In the genomic region with DNA sequence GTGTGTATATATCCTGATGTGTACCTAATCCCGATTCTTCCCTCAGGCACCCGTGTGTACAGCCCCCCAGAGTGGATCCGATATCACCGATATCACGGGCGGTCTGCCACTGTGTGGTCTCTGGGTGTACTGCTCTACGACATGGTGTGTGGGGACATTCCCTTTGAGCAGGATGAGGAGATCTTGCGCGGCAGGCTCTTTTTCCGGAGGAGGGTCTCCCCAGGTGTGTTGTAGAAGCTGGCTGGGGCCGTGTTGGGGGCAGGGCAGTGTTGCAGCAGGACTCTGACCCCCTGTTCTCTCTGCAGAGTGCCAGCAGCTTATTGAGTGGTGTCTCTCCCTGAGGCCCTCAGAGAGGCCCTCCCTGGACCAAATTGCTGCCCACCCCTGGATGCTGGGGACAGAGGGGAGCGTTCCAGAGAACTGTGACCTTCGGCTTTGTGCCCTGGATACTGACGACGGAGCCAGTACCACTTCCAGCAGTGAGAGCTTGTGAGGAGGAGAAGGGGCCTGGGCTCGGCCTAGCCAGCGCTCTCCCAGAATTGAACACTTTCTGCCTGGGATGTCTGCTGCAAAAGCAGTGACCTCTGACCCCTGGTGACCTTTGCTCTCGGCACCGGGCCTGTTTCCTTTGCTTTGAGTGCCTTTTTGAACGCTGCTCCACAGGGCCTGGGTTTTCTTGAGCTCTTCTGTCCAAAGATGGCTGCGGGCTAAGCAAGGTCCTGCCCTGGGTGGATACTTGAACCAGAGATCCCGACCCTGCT, we compare ENCODE assay signal across 8 mouse cellular contexts. TPM values are rescaled to one million over a fixed set of nuclear protein-coding genes. Genes with fewer than 3 reads are reported as not detected.
DNase-seq lines count a peak whose midpoint lies in the region.

No protein-coding gene starts in this region.

- peak; percentile 56 to 59 for DNase-seq in layer of hippocampus, adult 8-10 months (ENCODE audit: low spot score in 2 of 2)
- no peak for DNase-seq in layer of hippocampus, adult 9-10 months (ENCODE audit: low spot score)
- peak; percentile 67 for DNase-seq in adrenal gland, adult 8-10 months
- no peak for DNase-seq in forebrain, embryonic 10.5 days (ENCODE audit: extremely low spot score, low spot score)
- peak; percentile 83 for DNase-seq in kidney, adult 18-20 months
- peak; percentile 47 for DNase-seq in lung, postnatal 36 days
- DNase-seq in spleen, adult 12 weeks (ENCODE audit: low spot score) = no peak
- DNase-seq in T-cell, adult 2 months (ENCODE audit: low spot score) = no peak

- H3K9me3 ChIP-seq in forebrain, embryonic 10.5 days = no peaks in the 10 kb centered on the region; the same call in 1 of the 2 replicates

- peaks cover 74% of the 10 kb centered on the region for H3K4me1 ChIP-seq in forebrain, embryonic 10.5 days

- peak overlapping the region; percentile 69 for H3K4me3 ChIP-seq in forebrain, embryonic 10.5 days

- H3K27me3 ChIP-seq in forebrain, embryonic 10.5 days (ENCODE audit: poor library complexity, severe bottlenecking) = peaks cover 8% of the 10 kb centered on the region

- peak overlapping the region; percentile 96 for H3K27ac ChIP-seq in forebrain, embryonic 10.5 days

- 54% methylated on average over 22 of the region's 22 CpGs for WGBS in forebrain, embryonic 10.5 days

- H3K36me3 ChIP-seq in forebrain, embryonic 10.5 days (replicated peaks) = peaks cover 47% of the 10 kb centered on the region

RNA-seq across cellular contexts. Expression of a gene that starts 2.5 kb away (rescaled TPM):
- 10 to 100 TPM; 32.4 to 44.2 (median 38.4) TPM for total RNA-seq in layer of hippocampus, adult 8-10 months (2022)
- 100 to 1,000 TPM in 1 of 4 experiments, 10 to 100 TPM in 3; 62.7 to 164 (median 75.8) TPM for total RNA-seq in adrenal gland, adult 8-10 months (2022)
- 40.3 and 43.6 TPM in 2 replicates for polyA plus RNA-seq in forebrain, embryonic 10.5 days (2016; fragmentation: Nextera tagmentation; extraction: Ambion mirVana)

RNA-seq across cellular contexts. Expression of a gene that starts 45.0 kb away (rescaled TPM):
- 10 to 100 TPM; 15.0 to 35.2 (median 26.0) TPM for total RNA-seq in layer of hippocampus, adult 8-10 months (2022)
- 10 to 100 TPM; 40.3 to 51.5 (median 49.2) TPM for total RNA-seq in adrenal gland, adult 8-10 months (2022)
- polyA plus RNA-seq in forebrain, embryonic 10.5 days (2016; fragmentation: Nextera tagmentation; extraction: Ambion mirVana) = 96.5 and 103 TPM in 2 replicates

RNA-seq across cellular contexts. Expression of a gene that starts 45.3 kb away (rescaled TPM):
- 10 to 100 TPM; 11.3 to 16.7 (median 14.3) TPM for total RNA-seq in layer of hippocampus, adult 8-10 months (2022)
- total RNA-seq in adrenal gland, adult 8-10 months (2022) = 10 to 100 TPM; 19.3 to 22.3 (median 20.3) TPM
- polyA plus RNA-seq in forebrain, embryonic 10.5 days (2016; fragmentation: Nextera tagmentation; extraction: Ambion mirVana) = 10.6 and 11.4 TPM in 2 replicates

Comparison
In these comparisons a context has a peak if more than half of its experiments do, and no peak if none do; other contexts are left out.
1. DNase-seq: peak in layer of hippocampus, adult 8-10 months (2 of 2), adrenal gland, adult 8-10 months (single experiment), kidney, adult 18-20 months (single experiment) and lung, postnatal 36 days (single experiment); none in layer of hippocampus, adult 9-10 months (single experiment), forebrain, embryonic 10.5 days (single experiment), spleen, adult 12 weeks (single experiment) and T-cell, adult 2 months (single experiment).